Mouse (Mus musculus) midbrain, embryonic 11.5 days (tissue): ENCODE data around the gene Ank3. TPM values are rescaled to one million over a fixed set of nuclear protein-coding genes. Genes with fewer than 3 reads are reported as not detected.
A peak's percentile ranks its signal among the peaks of the same experiment; 100 is the strongest.

Experiments used
- ATAC-seq: fragments of 200-750 bp; cut with Nextera tagmentation; 2 replicates; pipeline ENCODE4 v1.8.0; 2017; ENCODE audit warnings: moderate TSS enrichment, moderate library complexity; ENCODE audit not compliant: low FRiP score
- DNase-seq: peaks from one replicate; pipeline ENCODE4 v3.0.0; 2015; ENCODE audit warnings: low spot score; ENCODE audit errors: missing footprints
- H3K27ac ChIP-seq: fragments of 300-500 bp; sonication (generic); 2 replicates; pipeline ENCODE4 v1.5.1; 2014; ENCODE audit warnings: low read depth, low read length
- H3K27me3 ChIP-seq: fragments of 300-500 bp; sonication (generic); 2 replicates; pipeline ENCODE4 v1.6.1; 2014; ENCODE audit warnings: mild to moderate bottlenecking, low read length, moderate library complexity, mixed read lengths; ENCODE audit not compliant: control insufficient read depth, insufficient read depth
- H3K36me3 ChIP-seq: fragments of 300-500 bp; sonication (generic); 2 replicates; pipeline ENCODE4 v1.6.1; 2014; ENCODE audit warnings: mild to moderate bottlenecking, low read length, moderate library complexity, mixed read lengths; ENCODE audit not compliant: control insufficient read depth, insufficient read depth
- H3K4me1 ChIP-seq: fragments of 300-500 bp; sonication (generic); 2 replicates; pipeline ENCODE4 v1.6.1; 2014; ENCODE audit warnings: low read length; ENCODE audit not compliant: control insufficient read depth, insufficient read depth
- H3K4me2 ChIP-seq: fragments of 300-500 bp; sonication (generic); 2 replicates; pipeline ENCODE4 v1.6.1; 2014; ENCODE audit warnings: mild to moderate bottlenecking, moderate library complexity
- H3K4me3 ChIP-seq: fragments of 300-500 bp; sonication (generic); 2 replicates; pipeline ENCODE4 v1.5.1; 2014; ENCODE audit warnings: low read depth, low read length
- H3K9ac ChIP-seq: fragments of 300-500 bp; sonication (generic); 2 replicates; pipeline ENCODE4 v1.6.1; 2014; ENCODE audit warnings: low read length
- H3K9me3 ChIP-seq: fragments of 300-500 bp; sonication (generic); 2 replicates; pipeline ENCODE4 v1.6.1; 2016; ENCODE audit warnings: low read length; ENCODE audit not compliant: control insufficient read depth
- WGBS: fragments of 180-500 bp; shearing (Covaris S2); extraction: QIAGEN DNeasy Blood & Tissue Kit; methylation state at CpG from one replicate; pipeline ENCODE4 v1.1.7; 2014; 5-methylcytosine and 5-hydroxymethylcytosine counted together
- polyA plus RNA-seq: library from polyadenylated mRNA; unstranded; fragments of >200 nt; fragmentation: Nextera tagmentation; extraction: Ambion mirVana; gene quantifications from 2 replicates; pipeline ENCODE4 v1.2.1, GENCODE M21; 2014

Ank3 gene
- polyA plus RNA-seq, 1 experiment from 2014 or later = 58.8 TPM

- DNase-seq = no peak
- H3K4me3 ChIP-seq = no peak overlapping the region
- no peaks in the 10 kb centered on the region for H3K36me3 ChIP-seq
- no peaks in the 10 kb centered on the region for H3K27me3 ChIP-seq
- H3K4me2 ChIP-seq = no peak overlapping the region
- no peak overlapping the region for H3K9ac ChIP-seq
- H3K9me3 ChIP-seq = no peaks in the 10 kb centered on the region
- WGBS = 62% methylated on average over 12 of the region's 12 CpGs
- no peaks in the 10 kb centered on the region for H3K4me1 ChIP-seq
- H3K27ac ChIP-seq = no peak overlapping the region
- ATAC-seq = no peak
Measured at GRCm38 (mm10) chr10:69605211-69605610, 206.6 kb downstream of the Ank3 start.

GRCm38 (mm10) chr10:69607611-69608119 is 209.1 kb downstream of the Ank3 start:
- no peak overlapping the region for H3K9ac ChIP-seq
- no peak overlapping the region for H3K4me2 ChIP-seq
- ATAC-seq (no peak), DNase-seq (peak; percentile 19)
- no peaks in the 10 kb centered on the region for H3K4me1 ChIP-seq
- H3K36me3 ChIP-seq = no peaks in the 10 kb centered on the region
- H3K9me3 ChIP-seq = no peaks in the 10 kb centered on the region
- 77% methylated on average over 14 of the region's 14 CpGs for WGBS
- no peak overlapping the region for H3K4me3 ChIP-seq
- H3K27me3 ChIP-seq = no peaks in the 10 kb centered on the region
- H3K27ac ChIP-seq = no peak overlapping the region

- ATAC-seq (no peak), DNase-seq (peak; percentile 28)
- Histone ChIP-seq H3K4me3 (no peak overlapping the region), H3K27ac (no peak overlapping the region), H3K4me1 (no peaks in the 10 kb centered on the region), H3K4me2 (no peak overlapping the region), H3K27me3 (no peaks in the 10 kb centered on the region), H3K9me3 (no peaks in the 10 kb centered on the region), H3K9ac (no peak overlapping the region), H3K36me3 (no peaks in the 10 kb centered on the region)
- WGBS = 94% methylated on average over 3 of the region's 3 CpGs
Measured at GRCm38 (mm10) chr10:69611314-69611713, 212.7 kb downstream of the Ank3 start.

GRCm38 (mm10) chr10:69611839-69612340 is 213.3 kb downstream of the Ank3 start:
- Histone ChIP-seq H3K36me3 (no peaks in the 10 kb centered on the region), H3K27ac (no peak overlapping the region), H3K4me1 (no peaks in the 10 kb centered on the region), H3K27me3 (no peaks in the 10 kb centered on the region), H3K4me2 (no peak overlapping the region), H3K4me3 (no peak overlapping the region), H3K9me3 (no peaks in the 10 kb centered on the region), H3K9ac (no peak overlapping the region)
- WGBS = 89% methylated on average over 5 of the region's 5 CpGs
- DNase-seq = peak; percentile 62
- no peak for ATAC-seq

GRCm38 (mm10) chr10:69616953-69617352 is 218.4 kb downstream of the Ank3 start:
- Histone ChIP-seq H3K36me3 (no peaks in the 10 kb centered on the region), H3K4me1 (no peaks in the 10 kb centered on the region), H3K27me3 (no peaks in the 10 kb centered on the region), H3K4me2 (no peak overlapping the region), H3K4me3 (no peak overlapping the region), H3K9me3 (no peaks in the 10 kb centered on the region), H3K9ac (no peak overlapping the region), H3K27ac (no peak overlapping the region)
- DNase-seq (peak; percentile 39), ATAC-seq (no peak)
- 93% methylated on average over 3 of the region's 3 CpGs for WGBS

GRCm38 (mm10) chr10:69617537-69618112 is 219.1 kb downstream of the Ank3 start:
- peak; percentile 59 for DNase-seq
- Histone ChIP-seq H3K9ac (no peak overlapping the region), H3K4me3 (no peak overlapping the region), H3K4me2 (no peak overlapping the region), H3K9me3 (no peaks in the 10 kb centered on the region), H3K4me1 (no peaks in the 10 kb centered on the region), H3K27ac (no peak overlapping the region), H3K27me3 (no peaks in the 10 kb centered on the region), H3K36me3 (no peaks in the 10 kb centered on the region)
- WGBS = 92% methylated on average over 16 of the region's 16 CpGs
- ATAC-seq = no peak

GRCm38 (mm10) chr10:69620692-69621382 is 222.3 kb downstream of the Ank3 start:
- Histone ChIP-seq H3K9ac (no peak overlapping the region), H3K4me1 (no peaks in the 10 kb centered on the region), H3K27me3 (no peaks in the 10 kb centered on the region), H3K36me3 (no peaks in the 10 kb centered on the region), H3K27ac (no peak overlapping the region), H3K4me3 (no peak overlapping the region), H3K4me2 (no peak overlapping the region), H3K9me3 (no peaks in the 10 kb centered on the region)
- DNase-seq (peak; percentile 31), ATAC-seq (no peak)
- WGBS = 77% methylated on average over 7 of the region's 7 CpGs

GRCm38 (mm10) chr10:69627767-69628166 is 229.2 kb downstream of the Ank3 start:
- 89% methylated on average over 3 of the region's 3 CpGs for WGBS
- H3K27ac ChIP-seq = no peak overlapping the region
- H3K4me2 ChIP-seq = no peak overlapping the region
- H3K36me3 ChIP-seq = no peaks in the 10 kb centered on the region
- no peak for ATAC-seq
- H3K9ac ChIP-seq = no peak overlapping the region
- H3K4me3 ChIP-seq = no peak overlapping the region
- H3K4me1 ChIP-seq = peaks cover 3% of the 10 kb centered on the region; the same call in 1 of the 2 replicates
- H3K27me3 ChIP-seq = no peaks in the 10 kb centered on the region
- H3K9me3 ChIP-seq = no peaks in the 10 kb centered on the region
- DNase-seq = no peak

GRCm38 (mm10) chr10:69628743-69629142 is 230.2 kb downstream of the Ank3 start:
- ATAC-seq (no peak), DNase-seq (no peak)
- Histone ChIP-seq H3K27me3 (no peaks in the 10 kb centered on the region), H3K4me2 (no peak overlapping the region), H3K4me1 (peaks cover 3% of the 10 kb centered on the region; the same call in 1 of the 2 replicates), H3K27ac (no peak overlapping the region), H3K9me3 (no peaks in the 10 kb centered on the region), H3K4me3 (no peak overlapping the region), H3K9ac (no peak overlapping the region), H3K36me3 (no peaks in the 10 kb centered on the region)
- WGBS = 76% methylated on average over 6 of the region's 6 CpGs
